Mouse (Mus musculus) left cerebral cortex, adult 2 months (tissue): Measurements from ENCODE around the gene Brinp3. TPM values are rescaled to one million over a fixed set of nuclear protein-coding genes. Genes with fewer than 3 reads are reported as not detected.

ENCODE experiments used
- DNase-seq, 2 experiments: peaks; one replicate each; pipeline ENCODE4 v3.0.0; 2021 to 2022; ENCODE audit warnings: low spot score in 2 of 2, mixed read lengths in 1 of 2; ENCODE audit errors: extremely low spot score in 1 of 2
- H3K27ac ChIP-seq: fragments of 200-600 bp; 2 replicates; pipeline ENCODE4 v1.8.1; 2022
- H3K4me3 ChIP-seq: fragments of 200-600 bp; 2 replicates; pipeline ENCODE4 v1.8.1; 2022
- CTCF ChIP-seq: fragments of 200-600 bp; IDR thresholded peaks from 2 replicates; pipeline ENCODE4 v1.8.1; 2022; ENCODE audit warnings: antibody characterized with exemption, mild to moderate bottlenecking, moderate library complexity
- intact Hi-C: fragments of 180-260 bp; cut with DNase I; formaldehyde crosslinking; loops from one replicate; pipeline ENCODE4 v1.15.1; 2025
- total RNA-seq, 2 experiments: library from RNA; stranded (reverse); gene quantifications; 2 replicates each; pipeline ENCODE4 v1.2.3; 2021

Gene Brinp3
- total RNA-seq, 2 experiments from 2014 or later: 46.8 to 49.7 TPM

GRCm38 (mm10) chr1:146801821-146802220, 307.3 kb downstream of the Brinp3 start:
- Histone ChIP-seq H3K4me3 (no peak overlapping the region), H3K27ac (no peak overlapping the region)
- no peak for DNase-seq
- TF ChIP-seq CTCF: no peak
- intact Hi-C loops: no loop called here

- H3K4me3 ChIP-seq: no peak overlapping the region
- intact Hi-C loops: no loop called here
- no peak for TF ChIP-seq CTCF
- H3K27ac ChIP-seq: no peak overlapping the region
- DNase-seq: no peak
These were observed 313.2 kb downstream of the Brinp3 start for GRCm38 (mm10) chr1:146807765-146808164.

- DNase-seq: no peak
- no peak overlapping the region for H3K4me3 ChIP-seq
- intact Hi-C loops: no loop called here
- no peak overlapping the region for H3K27ac ChIP-seq
- no peak for TF ChIP-seq CTCF
These were observed 339.3 kb downstream of the Brinp3 start for GRCm38 (mm10) chr1:146833888-146834287.

DNA sequence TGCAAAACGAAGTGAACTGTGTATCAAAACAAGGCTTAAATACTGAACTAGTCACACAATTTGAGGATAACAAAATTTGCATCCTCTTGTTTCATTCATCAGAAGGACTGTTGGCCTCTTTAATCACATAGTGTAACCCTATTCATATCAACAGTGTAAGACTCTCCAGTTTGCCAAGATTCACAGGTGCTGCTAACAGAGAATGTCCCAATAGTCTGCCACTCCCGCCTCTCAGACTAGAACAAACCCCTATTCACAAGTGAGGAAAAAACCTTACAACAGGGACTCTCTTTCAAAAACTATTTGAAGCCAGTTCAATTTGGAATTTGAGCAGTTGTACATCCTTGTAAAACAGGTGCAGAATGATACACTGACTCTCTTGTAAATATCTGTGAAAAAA, 349.5 kb downstream of the Brinp3 start:
- no peak overlapping the region for H3K27ac ChIP-seq
- intact Hi-C loops: no loop called here
- H3K4me3 ChIP-seq: no peak overlapping the region
- no peak for DNase-seq
- no peak for TF ChIP-seq CTCF

GRCm38 (mm10) chr1:146848892-146849291, 354.3 kb downstream of the Brinp3 start:
- intact Hi-C loops: no loop called here
- no peak for TF ChIP-seq CTCF
- no peak overlapping the region for H3K27ac ChIP-seq
- no peak overlapping the region for H3K4me3 ChIP-seq
- no peak for DNase-seq

- Histone ChIP-seq H3K4me3 (no peak overlapping the region), H3K27ac (no peak overlapping the region)
- intact Hi-C loops: loop anchor here (10.0 kb wide), 1 partner anchor 355 kb away; the partner anchor contains the start of gene Brinp3
- no peak for DNase-seq
- TF ChIP-seq CTCF: no peak
These were observed 355.6 kb downstream of the Brinp3 start for GRCm38 (mm10) chr1:146850147-146850546.

DNA sequence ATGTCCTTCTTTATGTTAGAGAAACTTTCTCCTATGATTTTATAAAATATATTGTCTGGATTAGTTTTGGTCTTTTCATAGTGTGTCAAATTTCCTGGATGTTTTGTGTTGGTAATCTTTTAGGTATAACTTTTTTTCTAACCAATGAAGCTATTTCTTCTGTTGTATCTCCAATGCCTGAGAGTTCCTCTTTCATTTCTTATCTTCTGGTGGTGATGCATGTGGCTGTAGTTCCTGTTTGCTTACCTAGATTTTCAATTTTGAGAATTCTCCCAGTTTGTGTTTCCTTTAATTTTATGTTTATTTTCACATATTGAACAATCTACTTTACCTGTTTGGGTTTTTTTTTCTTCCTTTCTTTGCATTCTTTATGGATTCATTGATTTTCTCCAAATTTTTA, 404.1 kb downstream of the Brinp3 start:
- Histone ChIP-seq H3K4me3 (no peak overlapping the region), H3K27ac (no peak overlapping the region)
- intact Hi-C loops: no loop called here
- no peak for DNase-seq
- TF ChIP-seq CTCF: no peak

- intact Hi-C loops: no loop called here
- Histone ChIP-seq H3K27ac (no peak overlapping the region), H3K4me3 (no peak overlapping the region)
- TF ChIP-seq CTCF: no peak
- no peak for DNase-seq
These were observed 407.1 kb downstream of the Brinp3 start for GRCm38 (mm10) chr1:146901691-146902090.

GRCm38 (mm10) chr1:146939463-146940389, 445.2 kb downstream of the Brinp3 start:
- TF ChIP-seq CTCF: no peak
- intact Hi-C loops: no loop called here
- H3K27ac ChIP-seq: no peak overlapping the region
- no peak for DNase-seq
- H3K4me3 ChIP-seq: no peak overlapping the region
